Mouse (Mus musculus) forebrain, embryonic 11.5 days (tissue): Measurements from ENCODE around the gene Qrfp. TPM values are rescaled to one million over a fixed set of nuclear protein-coding genes. Genes with fewer than 3 reads are reported as not detected.

Experiments
- ATAC-seq: fragments of 200-750 bp; cut with Nextera tagmentation; replicated peaks from 2 replicates; pipeline ENCODE4 v1.8.0; 2017; ENCODE audit warnings: moderate TSS enrichment; ENCODE audit not compliant: low FRiP score
- DNase-seq: peaks from one replicate; pipeline ENCODE4 v3.0.0-alpha.2; 2017; ENCODE audit warnings: low spot score
- H3K27ac ChIP-seq: fragments of 300-500 bp; sonication (generic); 2 replicates; pipeline ENCODE4 v1.5.1; 2014; ENCODE audit warnings: low read depth, low read length
- H3K27me3 ChIP-seq: fragments of 300-500 bp; sonication (generic); 2 replicates; pipeline ENCODE4 v1.6.1; 2014; ENCODE audit warnings: mild to moderate bottlenecking, low read length, mixed read lengths; ENCODE audit not compliant: control insufficient read depth, insufficient read depth
- H3K36me3 ChIP-seq: fragments of 300-500 bp; sonication (generic); 2 replicates; pipeline ENCODE4 v1.6.1; 2014; ENCODE audit warnings: mild to moderate bottlenecking, low read length, moderate library complexity, mixed read lengths; ENCODE audit not compliant: control insufficient read depth, insufficient read depth
- H3K4me1 ChIP-seq: fragments of 300-500 bp; sonication (generic); replicated peaks from 2 replicates; pipeline ENCODE4 v1.6.1; 2014; ENCODE audit warnings: low read length, mixed read lengths; ENCODE audit not compliant: control insufficient read depth, insufficient read depth
- H3K4me2 ChIP-seq: fragments of 300-500 bp; sonication (generic); 2 replicates; pipeline ENCODE4 v1.6.1; 2014; ENCODE audit warnings: low read depth, mild to moderate bottlenecking, low read length, moderate library complexity, mixed read lengths; ENCODE audit not compliant: severe bottlenecking
- H3K4me3 ChIP-seq: fragments of 300-500 bp; sonication (generic); 2 replicates; pipeline ENCODE4 v1.5.1; 2014; ENCODE audit warnings: low read depth, low read length
- H3K9ac ChIP-seq: fragments of 300-500 bp; sonication (generic); 2 replicates; pipeline ENCODE4 v1.6.1; 2014; ENCODE audit warnings: low read length
- H3K9me3 ChIP-seq: fragments of 300-500 bp; sonication (generic); 2 replicates; pipeline ENCODE4 v1.6.1; 2016; ENCODE audit warnings: low read length, mixed read lengths; ENCODE audit not compliant: control insufficient read depth
- WGBS: fragments of 180-500 bp; shearing (Covaris S2); extraction: QIAGEN DNeasy Blood & Tissue Kit; methylation state at CpG from one replicate; pipeline ENCODE4 v1.1.7; 2014; 5-methylcytosine and 5-hydroxymethylcytosine counted together
- polyA plus RNA-seq: library from polyadenylated mRNA; unstranded; fragments of >200 nt; fragmentation: Nextera tagmentation; extraction: Ambion mirVana; gene quantifications from 2 replicates; pipeline ENCODE4 v1.2.1, GENCODE M21; 2014

The Qrfp gene
- polyA plus RNA-seq, 1 experiment from 2014 or later: 0.16 TPM

DNA sequence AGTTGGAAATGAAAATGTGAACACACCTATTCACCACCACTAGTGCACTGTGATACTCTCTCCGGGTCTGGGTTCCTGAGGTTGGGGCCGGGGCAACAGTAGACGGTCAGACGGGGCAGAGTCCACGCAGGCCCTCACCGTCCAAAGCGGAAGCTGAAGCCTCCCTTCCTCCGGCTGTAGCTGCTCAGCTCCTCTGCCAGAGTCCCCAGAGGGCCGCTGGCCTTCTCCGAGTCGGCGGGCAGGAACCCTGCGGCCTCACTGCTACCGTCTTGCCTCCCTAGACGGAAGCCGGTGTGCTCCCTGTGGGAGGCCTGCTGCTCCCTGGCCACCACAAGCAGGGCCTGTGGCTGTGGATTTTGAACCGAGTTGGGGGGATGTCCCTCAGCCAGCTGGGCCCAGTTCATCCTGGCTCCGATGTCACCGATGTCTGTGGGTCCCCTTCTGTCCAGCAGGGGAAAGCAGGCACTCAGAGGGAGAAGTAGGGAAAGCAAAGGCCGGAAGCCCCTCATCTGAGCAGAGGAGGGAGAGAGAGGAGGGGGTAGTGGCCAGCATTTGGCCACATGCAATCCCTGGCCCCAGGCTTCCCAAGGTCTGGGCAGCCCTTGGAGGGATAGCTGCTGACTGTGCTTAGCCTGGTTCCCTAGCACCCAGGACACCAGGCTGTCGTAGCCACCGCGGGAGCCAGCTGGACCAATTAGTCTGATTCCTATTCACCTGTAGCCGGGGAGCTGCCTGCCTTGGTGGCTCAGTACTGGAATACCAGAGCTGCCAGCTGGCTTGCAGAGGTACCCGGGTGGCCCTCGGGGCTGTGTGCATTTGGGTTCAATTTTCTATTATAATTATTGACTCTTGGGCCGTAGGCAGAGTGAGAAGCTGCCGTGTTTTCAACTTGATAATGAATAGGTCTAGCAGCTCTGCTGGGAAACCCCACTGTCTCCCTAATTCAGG lies 1.7 kb downstream of the Qrfp start:
- no peak overlapping the region for H3K4me2 ChIP-seq
- DNase-seq (no peak), ATAC-seq (no peak)
- no peaks in the 10 kb centered on the region for H3K27me3 ChIP-seq
- 42% methylated on average over 28 of the region's 28 CpGs for WGBS
- no peaks in the 10 kb centered on the region for H3K36me3 ChIP-seq
- H3K9me3 ChIP-seq: no peaks in the 10 kb centered on the region
- H3K4me3 ChIP-seq: no peak overlapping the region
- H3K27ac ChIP-seq: no peak overlapping the region
- H3K9ac ChIP-seq: no peak overlapping the region
- peaks cover 31% of the 10 kb centered on the region for H3K4me1 ChIP-seq

DNA sequence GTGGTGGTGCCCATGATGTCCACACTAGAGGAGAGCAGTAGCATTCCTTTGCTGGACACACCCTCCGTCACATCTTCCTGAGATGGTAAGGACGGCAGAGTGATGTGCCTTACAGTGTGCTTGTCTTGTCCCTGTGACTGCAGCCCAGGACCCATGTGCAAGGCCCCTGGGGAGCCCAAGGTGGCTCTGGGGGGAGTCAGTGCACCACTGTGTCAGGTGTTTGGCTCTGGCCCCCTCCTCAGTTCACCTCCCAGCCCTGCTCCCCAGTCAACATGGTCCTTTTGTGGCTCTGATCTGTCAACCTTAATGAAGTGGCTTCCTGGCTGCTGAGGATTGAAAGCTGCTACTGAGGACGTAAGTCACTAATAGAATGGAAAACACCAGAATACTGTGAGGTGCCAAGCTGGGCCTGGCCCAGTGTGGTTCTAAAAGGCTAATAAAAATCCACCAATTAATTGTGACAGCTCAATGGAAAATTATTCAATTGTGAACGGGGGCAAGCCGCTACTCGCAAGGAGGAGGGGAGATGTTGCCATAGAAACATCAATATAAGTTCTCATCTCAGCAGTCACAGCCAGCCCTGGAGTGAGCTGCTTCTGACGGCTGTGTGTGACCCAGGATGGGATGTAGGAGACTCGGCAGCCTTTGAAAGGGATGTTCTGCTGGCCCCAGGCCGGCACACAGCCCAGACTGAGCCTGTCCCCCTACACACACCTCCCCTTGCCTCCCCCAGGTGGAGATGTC lies 3.6 kb downstream of the Qrfp start:
- H3K4me1 ChIP-seq: peaks cover 31% of the 10 kb centered on the region
- H3K4me3 ChIP-seq: no peak overlapping the region
- H3K36me3 ChIP-seq: peaks cover 6% of the 10 kb centered on the region; the same call in 1 of the 2 replicates
- H3K4me2 ChIP-seq: no peak overlapping the region
- H3K9me3 ChIP-seq: no peaks in the 10 kb centered on the region
- H3K27me3 ChIP-seq: no peaks in the 10 kb centered on the region
- peak; percentile 18; the same call in 1 of the 2 replicates for ATAC-seq
- 25% methylated on average over 9 of the region's 9 CpGs for WGBS
- H3K9ac ChIP-seq: no peak overlapping the region
- H3K27ac ChIP-seq: peak overlapping the region; percentile 41
- DNase-seq: no peak

GRCm38 (mm10) chr2:31803480-31803879 lies 6.9 kb downstream of the Qrfp start:
- Histone ChIP-seq H3K27me3 (no peaks in the 10 kb centered on the region), H3K4me2 (no peak overlapping the region), H3K9me3 (no peaks in the 10 kb centered on the region), H3K4me1 (peaks cover 18% of the 10 kb centered on the region), H3K9ac (no peak overlapping the region), H3K4me3 (no peak overlapping the region), H3K36me3 (peaks cover 20% of the 10 kb centered on the region; the same call in 1 of the 2 replicates), H3K27ac (no peak overlapping the region)
- DNase-seq (no peak), ATAC-seq (no peak)
- 93% methylated on average over 14 of the region's 14 CpGs for WGBS

DNA sequence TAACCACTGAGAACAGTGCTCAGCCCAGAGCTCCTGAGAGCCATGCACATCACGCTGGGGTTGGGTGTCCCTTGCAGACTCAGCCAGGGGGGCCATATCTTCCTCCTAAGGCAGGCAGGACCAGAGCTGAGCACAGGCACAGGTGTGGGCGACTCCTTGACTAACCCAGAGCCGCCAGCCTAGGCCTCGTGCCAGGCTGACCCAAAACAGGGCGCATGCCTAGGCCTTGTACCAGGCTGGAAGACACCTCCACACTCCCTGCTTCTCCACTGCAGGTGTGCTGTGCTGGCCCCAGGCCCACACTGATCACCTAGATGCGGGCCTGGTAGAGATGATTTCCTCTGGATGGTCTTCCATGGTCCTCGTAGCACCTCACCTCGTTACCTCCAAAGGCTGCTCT lies 7.6 kb downstream of the Qrfp start:
- ATAC-seq: no peak
- Histone ChIP-seq H3K4me2 (no peak overlapping the region), H3K4me3 (no peak overlapping the region), H3K9me3 (no peaks in the 10 kb centered on the region), H3K9ac (no peak overlapping the region), H3K27me3 (no peaks in the 10 kb centered on the region), H3K4me1 (peaks cover 16% of the 10 kb centered on the region), H3K27ac (no peak overlapping the region), H3K36me3 (peaks cover 24% of the 10 kb centered on the region; the same call in 1 of the 2 replicates)
- WGBS: 91% methylated on average over 8 of the region's 8 CpGs
- no peak for DNase-seq

DNA sequence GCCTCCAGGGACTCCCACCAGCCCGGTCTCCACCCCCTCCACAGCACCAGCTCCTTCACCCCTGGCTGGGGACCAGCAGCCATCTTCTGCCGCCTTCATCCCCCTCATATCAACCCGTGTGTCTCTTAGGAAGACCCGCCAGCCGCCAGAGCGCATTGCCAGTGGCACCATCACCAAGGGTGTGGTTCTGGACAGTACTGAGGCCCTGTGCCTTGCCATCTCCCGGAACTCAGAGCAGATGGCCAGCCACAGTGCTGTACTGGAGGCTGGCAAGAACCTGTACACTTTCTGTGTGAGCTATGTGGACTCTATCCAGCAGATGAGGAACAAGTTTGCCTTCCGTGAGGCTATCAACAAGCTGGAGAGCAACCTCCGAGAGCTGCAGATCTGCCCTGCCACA lies 9.0 kb downstream of the Qrfp start:
- DNase-seq (no peak), ATAC-seq (no peak)
- Histone ChIP-seq H3K4me2 (no peak overlapping the region), H3K4me1 (peaks cover 9% of the 10 kb centered on the region; the same call in 1 of the 2 replicates), H3K27me3 (no peaks in the 10 kb centered on the region), H3K27ac (no peak overlapping the region), H3K4me3 (no peak overlapping the region), H3K36me3 (peaks cover 30% of the 10 kb centered on the region; the same call in 1 of the 2 replicates), H3K9me3 (no peaks in the 10 kb centered on the region), H3K9ac (no peak overlapping the region)
- 93% methylated on average over 9 of the region's 9 CpGs for WGBS

GRCm38 (mm10) chr2:31796943-31797342 lies 13.4 kb downstream of the Qrfp start:
- Histone ChIP-seq H3K9me3 (no peaks in the 10 kb centered on the region), H3K4me1 (no peaks in the 10 kb centered on the region), H3K4me3 (no peak overlapping the region), H3K27me3 (no peaks in the 10 kb centered on the region), H3K9ac (no peak overlapping the region), H3K27ac (no peak overlapping the region), H3K36me3 (peaks cover 30% of the 10 kb centered on the region; the same call in 1 of the 2 replicates), H3K4me2 (no peak overlapping the region)
- WGBS: 93% methylated on average over 3 of the region's 3 CpGs
- no peak for ATAC-seq
- DNase-seq: no peak

- H3K4me2 ChIP-seq: no peak overlapping the region
- H3K27me3 ChIP-seq: no peaks in the 10 kb centered on the region
- H3K9me3 ChIP-seq: no peaks in the 10 kb centered on the region
- DNase-seq: no peak
- 81% methylated on average over 6 of the region's 6 CpGs for WGBS
- H3K27ac ChIP-seq: no peak overlapping the region
- H3K4me3 ChIP-seq: no peak overlapping the region
- peaks cover 12% of the 10 kb centered on the region; the same call in 1 of the 2 replicates for H3K36me3 ChIP-seq
- H3K4me1 ChIP-seq: no peaks in the 10 kb centered on the region
- no peak overlapping the region for H3K9ac ChIP-seq
- ATAC-seq: no peak
Observed at GRCm38 (mm10) chr2:31792611-31793010, 17.8 kb downstream of the Qrfp start.

GRCm38 (mm10) chr2:31791260-31791659 lies 19.1 kb downstream of the Qrfp start:
- 92% methylated on average over 8 of the region's 8 CpGs for WGBS
- DNase-seq: no peak
- ATAC-seq: no peak

More at GRCm38 (mm10) chr2:31791260-31791659, 19.1 kb downstream of the Qrfp start:
- Histone ChIP-seq H3K4me2 (no peak overlapping the region), H3K4me1 (no peaks in the 10 kb centered on the region), H3K27ac (no peak overlapping the region), H3K27me3 (no peaks in the 10 kb centered on the region), H3K36me3 (peaks cover 8% of the 10 kb centered on the region; the same call in 1 of the 2 replicates), H3K4me3 (no peak overlapping the region), H3K9me3 (no peaks in the 10 kb centered on the region), H3K9ac (no peak overlapping the region)
